Mouse (Mus musculus) heart, embryonic 14.5 days (tissue): ENCODE results near the gene Snx5. TPM values are rescaled to one million over a fixed set of nuclear protein-coding genes. Genes with fewer than 3 reads are reported as not detected.

Source experiments
- ATAC-seq: fragments of 200-750 bp; cut with Nextera tagmentation; 2 replicates; pipeline ENCODE4 v1.8.0; 2017; ENCODE audit warnings: low read depth, moderate TSS enrichment; ENCODE audit not compliant: insufficient number of reproducible peaks, insufficient read depth, low FRiP score
- H3K27ac ChIP-seq, 2 experiments: fragments of 200-500 bp in 1 of 2; fragments of 300-500 bp in 1 of 2; sonication (generic) in 1 of 2; replicated peaks in 1 of 2; 2 replicates each; pipeline ENCODE4 v1.5.1; 2012 to 2014; ENCODE audit warnings: low read depth in 2 of 2, low read length in 2 of 2, control low read depth in 1 of 2, mild to moderate bottlenecking in 1 of 2, mixed read lengths in 1 of 2; ENCODE audit not compliant: control insufficient read depth in 1 of 2, insufficient read depth in 1 of 2
- H3K27me3 ChIP-seq: fragments of 300-500 bp; sonication (generic); 2 replicates; pipeline ENCODE4 v1.6.1; 2014; ENCODE audit warnings: mild to moderate bottlenecking, low read length, control low read depth; ENCODE audit not compliant: control insufficient read depth, insufficient read depth
- H3K36me3 ChIP-seq: fragments of 300-500 bp; sonication (generic); 2 replicates; pipeline ENCODE4 v1.6.1; 2014; ENCODE audit warnings: mild to moderate bottlenecking, control low read depth, low read length, mixed read lengths; ENCODE audit not compliant: control insufficient read depth, insufficient read depth
- H3K4me1 ChIP-seq, 2 experiments: fragments of 200-500 bp in 1 of 2; fragments of 300-500 bp in 1 of 2; sonication (generic) in 1 of 2; 2 replicates each; pipeline ENCODE4 v1.6.1; 2012 to 2014; ENCODE audit warnings: low read length in 2 of 2, control low read depth in 1 of 2, mixed read lengths in 1 of 2; ENCODE audit not compliant: control insufficient read depth in 2 of 2, insufficient read depth in 2 of 2
- H3K4me2 ChIP-seq: fragments of 300-500 bp; sonication (generic); 2 replicates; pipeline ENCODE4 v1.6.1; 2014; ENCODE audit warnings: mild to moderate bottlenecking, low read length
- H3K4me3 ChIP-seq, 2 experiments: fragments of 200-500 bp in 1 of 2; fragments of 300-500 bp in 1 of 2; sonication (generic) in 1 of 2; 2 replicates each; pipeline ENCODE4 v1.5.1; 2012 to 2014; ENCODE audit warnings: low read length in 2 of 2, mild to moderate bottlenecking in 2 of 2, control low read depth in 1 of 2, low read depth in 1 of 2, moderate library complexity in 1 of 2; ENCODE audit not compliant: control insufficient read depth in 1 of 2, insufficient read depth in 1 of 2
- H3K9ac ChIP-seq: fragments of 300-500 bp; sonication (generic); 2 replicates; pipeline ENCODE4 v1.6.1; 2014; ENCODE audit warnings: mild to moderate bottlenecking, low read length
- H3K9me3 ChIP-seq: fragments of 300-500 bp; sonication (generic); 2 replicates; pipeline ENCODE4 v1.6.1; 2016; ENCODE audit warnings: low read length, control low read depth; ENCODE audit not compliant: control insufficient read depth
- WGBS: fragments of 180-500 bp; shearing (Covaris S2); extraction: QIAGEN DNeasy Blood & Tissue Kit; methylation state at CpG from one replicate; pipeline ENCODE4 v1.1.7; 2014; 5-methylcytosine and 5-hydroxymethylcytosine counted together
- polyA plus RNA-seq: library from polyadenylated mRNA; unstranded; fragments of >200 nt; fragmentation: Nextera tagmentation; extraction: Ambion mirVana; gene quantifications from 2 replicates; pipeline ENCODE4 v1.2.1, GENCODE M21; 2014

Gene Snx5
- polyA plus RNA-seq, 1 experiment from 2014 or later, result 99.9 TPM

- Histone ChIP-seq H3K4me2 (no peak overlapping the region), H3K4me3 (no peak overlapping the region), H3K4me1 (peaks cover 6 to 15% of the 10 kb centered on the region in 2 experiments; a peak in 3 of 4 replicates), H3K27ac (no peak overlapping the region), H3K9ac (no peak overlapping the region), H3K36me3 (peaks cover 34% of the 10 kb centered on the region), H3K27me3 (no peaks in the 10 kb centered on the region), H3K9me3 (no peaks in the 10 kb centered on the region)
- ATAC-seq, result no peak
- 54% methylated on average over 2 of the region's 2 CpGs for WGBS
These were observed 24.4 kb downstream of the Snx5 start for GRCm38 (mm10) chr2:144246270-144246669.

GRCm38 (mm10) chr2:144245464-144245863 is 25.2 kb downstream of the Snx5 start:
- Histone ChIP-seq H3K27me3 (no peaks in the 10 kb centered on the region), H3K9me3 (no peaks in the 10 kb centered on the region), H3K27ac (peak overlapping the region in 1 of 2 experiments; percentile 15; a peak in 1 of 4 replicates), H3K4me2 (no peak overlapping the region), H3K4me3 (no peak overlapping the region), H3K36me3 (peaks cover 25% of the 10 kb centered on the region), H3K9ac (no peak overlapping the region), H3K4me1 (peaks cover 6 to 15% of the 10 kb centered on the region in 2 experiments; a peak in 3 of 4 replicates)
- 83% methylated on average over 7 of the region's 7 CpGs for WGBS
- ATAC-seq, result no peak

GRCm38 (mm10) chr2:144240095-144240899 is 30.4 kb downstream of the Snx5 start:
- ATAC-seq, result no peak

GRCm38 (mm10) chr2:144239318-144239717 is 31.4 kb downstream of the Snx5 start:
- Histone ChIP-seq H3K4me1 (no peaks in the 10 kb centered on the region), H3K27me3 (no peaks in the 10 kb centered on the region), H3K27ac (no peak overlapping the region), H3K4me3 (no peak overlapping the region), H3K9me3 (0 out of 2 replicates have a peak, but pooled peaks cover 6% of the 10 kb centered on the region), H3K36me3 (no peaks in the 10 kb centered on the region), H3K4me2 (no peak overlapping the region), H3K9ac (no peak overlapping the region)
- 52% methylated on average over 2 of the region's 2 CpGs for WGBS
- ATAC-seq, result no peak

More at GRCm38 (mm10) chr2:144240095-144240899, 30.4 kb downstream of the Snx5 start:
- Histone ChIP-seq H3K4me3 (no peak overlapping the region), H3K27me3 (no peaks in the 10 kb centered on the region), H3K4me1 (no peaks in the 10 kb centered on the region; a peak in 1 of 4 replicates), H3K9ac (no peak overlapping the region), H3K36me3 (no peaks in the 10 kb centered on the region), H3K9me3 (no peaks in the 10 kb centered on the region), H3K27ac (no peak overlapping the region), H3K4me2 (no peak overlapping the region)
- WGBS, result 88% methylated on average over 3 of the region's 3 CpGs

GRCm38 (mm10) chr2:144238341-144238740 is 32.4 kb downstream of the Snx5 start:
- no peaks in the 10 kb centered on the region for H3K36me3 ChIP-seq
- H3K27me3 ChIP-seq, result no peaks in the 10 kb centered on the region
- no peak overlapping the region for H3K9ac ChIP-seq
- H3K9me3 ChIP-seq, result 0 out of 2 replicates have a peak, but pooled peaks cover 8% of the 10 kb centered on the region
- H3K27ac ChIP-seq, result no peak overlapping the region
- no peaks in the 10 kb centered on the region for H3K4me1 ChIP-seq
- no peak overlapping the region for H3K4me2 ChIP-seq
- no peak for ATAC-seq
- H3K4me3 ChIP-seq, result no peak overlapping the region
- 68% methylated on average over 6 of the region's 6 CpGs for WGBS

GRCm38 (mm10) chr2:144236791-144237584 is 33.7 kb downstream of the Snx5 start:
- H3K9ac ChIP-seq, result no peak overlapping the region
- H3K4me1 ChIP-seq, result no peaks in the 10 kb centered on the region
- ATAC-seq, result no peak
- no peak overlapping the region for H3K4me2 ChIP-seq
- no peaks in the 10 kb centered on the region for H3K36me3 ChIP-seq
- no peak overlapping the region for H3K4me3 ChIP-seq
- no peak overlapping the region for H3K27ac ChIP-seq
- WGBS, result 61% methylated on average over 9 of the region's 9 CpGs
- H3K27me3 ChIP-seq, result no peaks in the 10 kb centered on the region
- H3K9me3 ChIP-seq, result 0 out of 2 replicates have a peak, but pooled peaks cover 8% of the 10 kb centered on the region

GRCm38 (mm10) chr2:144235776-144236175 is 34.9 kb downstream of the Snx5 start:
- H3K9ac ChIP-seq, result no peak overlapping the region
- ATAC-seq, result no peak
- H3K36me3 ChIP-seq, result no peaks in the 10 kb centered on the region
- no peak overlapping the region for H3K27ac ChIP-seq
- no peaks in the 10 kb centered on the region; a peak in 2 of 4 replicates for H3K4me1 ChIP-seq
- 0 out of 2 replicates have a peak, but pooled peaks cover 8% of the 10 kb centered on the region for H3K9me3 ChIP-seq
- no peaks in the 10 kb centered on the region for H3K27me3 ChIP-seq
- WGBS, result 79% methylated on average over 3 of the region's 3 CpGs
- H3K4me3 ChIP-seq, result no peak overlapping the region
- H3K4me2 ChIP-seq, result no peak overlapping the region
